In the genomic region with DNA sequence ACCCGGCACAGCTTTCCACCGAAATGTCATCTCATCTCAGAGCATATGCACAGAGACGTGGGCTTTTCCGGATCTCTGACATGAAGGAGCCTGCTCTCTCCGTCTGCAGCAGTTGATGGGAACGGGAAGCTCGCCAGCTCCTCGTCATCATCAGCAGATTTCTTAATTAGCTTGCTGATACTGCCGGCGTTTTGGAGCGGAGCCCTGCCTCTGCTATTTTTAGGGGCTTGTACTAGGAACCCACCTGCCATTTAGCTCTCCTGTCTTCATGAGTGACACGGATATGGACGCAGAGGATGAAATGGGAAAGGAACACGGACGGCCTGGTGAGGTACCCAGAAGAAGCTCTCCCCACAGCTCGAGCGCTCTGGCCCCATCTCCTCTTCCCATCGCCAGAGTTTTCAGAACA, we compare ENCODE assay signal across 10 mouse cellular contexts. TPM values are rescaled to one million over a fixed set of nuclear protein-coding genes. Genes with fewer than 3 reads are reported as not detected.
DNase-seq lines count a peak whose midpoint lies in the region; ATAC-seq and TF ChIP-seq lines count a peak whose summit lies in the region.
"Had no signal": no experiment of that assay in that cellular context is flagged by ENCODE, and none has a peak within 500 bp of the region (broad histone marks: within the 10 kb centered on the region; RNA-seq: fewer than 3 reads in every experiment).

No protein-coding gene starts in this region.

- no peaks in the 10 kb centered on the region for H3K36me3 ChIP-seq in hindbrain, postnatal 0 days (ENCODE audit: insufficient read depth, low read length)
- H3K36me3 ChIP-seq in hindbrain, embryonic 10.5 days: no peaks in the 10 kb centered on the region
- H3K36me3 ChIP-seq: limb, embryonic 13.5 days had no signal

- peaks cover 4% of the 10 kb centered on the region; the same call in 1 of the 2 replicates for H3K4me1 ChIP-seq in hindbrain, postnatal 0 days (ENCODE audit: insufficient read depth, low read length)
- peaks cover 9% of the 10 kb centered on the region; the same call in 1 of the 2 replicates for H3K4me1 ChIP-seq in hindbrain, embryonic 10.5 days (replicated peaks)

- H3K27me3 ChIP-seq in hindbrain, postnatal 0 days (ENCODE audit: insufficient read depth, low read length): no peaks in the 10 kb centered on the region
- H3K27me3 ChIP-seq in hindbrain, embryonic 10.5 days (ENCODE audit: insufficient read depth, poor library complexity, severe bottlenecking): no peaks in the 10 kb centered on the region
- H3K27me3 ChIP-seq: limb, embryonic 13.5 days had no signal

- no peaks in the 10 kb centered on the region for H3K9me3 ChIP-seq in hindbrain, postnatal 0 days (ENCODE audit: low read length)
- H3K9me3 ChIP-seq in hindbrain, embryonic 10.5 days: no peaks in the 10 kb centered on the region
- H3K9me3 ChIP-seq: limb, embryonic 13.5 days had no signal

- H3K4me3 ChIP-seq in hindbrain, postnatal 0 days (ENCODE audit: low read length): peak overlapping the region; percentile 18
- H3K4me3 ChIP-seq in hindbrain, embryonic 10.5 days: no peak overlapping the region
- H3K4me3 ChIP-seq: limb, embryonic 13.5 days had no signal

- ATAC-seq in hindbrain, postnatal 0 days: no peak
- no peak for ATAC-seq in erythroblast, adult 5-6 weeks (replicated peaks; ENCODE audit: low FRiP score, poor library complexity, severe bottlenecking)

- no peak overlapping the region for H3K27ac ChIP-seq in hindbrain, postnatal 0 days
- no peak overlapping the region for H3K27ac ChIP-seq in hindbrain, embryonic 10.5 days
- H3K27ac ChIP-seq: limb, embryonic 13.5 days had no signal

- H3K4me2 ChIP-seq in hindbrain, postnatal 0 days (ENCODE audit: low read depth, low read length): peak overlapping the region; percentile 46
- H3K4me2 ChIP-seq: limb, embryonic 13.5 days had no signal

- H3K9ac ChIP-seq in hindbrain, postnatal 0 days (replicated peaks; ENCODE audit: low read length): no peak overlapping the region
- H3K9ac ChIP-seq: limb, embryonic 13.5 days had no signal

- TF ChIP-seq CTCF in hindbrain, postnatal 0 days (IDR thresholded peaks at IDR 0.05; ENCODE audit: low read depth): no peak

- peak; percentile 77 for DNase-seq in hindbrain, postnatal 0 days (ENCODE audit: low spot score)
- DNase-seq in hindbrain, embryonic 10.5 days (ENCODE audit: low spot score): no peak
- DNase-seq in cerebellum, postnatal 25 days: peak; percentile 65 to 78
- DNase-seq in layer of hippocampus, adult 18-20 months (ENCODE audit: low spot score in 2 of 2): peak; percentile 83 to 90
- DNase-seq in right cerebral cortex, adult 2 months (ENCODE audit: low spot score in 2 of 2): peak; percentile 77 to 78
- no peak for DNase-seq in adrenal gland, postnatal 14 days
- DNase-seq in thymus, postnatal 4 days: no peak

- 50% methylated on average over 18 of the region's 18 CpGs for WGBS in hindbrain, postnatal 0 days
- 91% methylated on average over 18 of the region's 18 CpGs for WGBS in hindbrain, embryonic 10.5 days

RNA-seq across cellular contexts. Expression of a gene that starts 14.1 kb away (rescaled TPM):
- total RNA-seq in hindbrain, postnatal 0 days (2014; rRNA removed): 1.8 and 2.6 TPM in 2 replicates
- polyA plus RNA-seq in hindbrain, postnatal 0 days (2015; fragmentation: Nextera tagmentation; extraction: Ambion mirVana): 0.67 and 0.68 TPM in 2 replicates
- 0.29 and 0.37 TPM in 2 replicates for polyA plus RNA-seq in hindbrain, embryonic 10.5 days (2016; fragmentation: Nextera tagmentation; extraction: Ambion mirVana)
- total RNA-seq in layer of hippocampus, adult 18-20 months (2021): 1 to 10 TPM in 1 of 2 experiments, under 1 TPM in 1; 0.76 to 1.3 TPM
- 0.30 TPM in 1 of 2 replicates, not detected in the other for total RNA-seq in adrenal gland, postnatal 14 days (2021)
- not detected in 2 replicates for total RNA-seq in erythroblast, adult 5-6 weeks (2015; ENCODE audit: low replicate concordance)
- 0.26 TPM in 1 of 2 replicates, not detected in the other for total RNA-seq in erythroblast, adult 5-6 weeks (2017; ENCODE audit: low replicate concordance)
- polyA plus RNA-seq: embryonic facial prominence, embryonic 11.5 days had no signal

Comparison
In these comparisons a context has a peak if more than half of its experiments do, and no peak if none do; other contexts are left out.
1. DNase-seq: peak in hindbrain, postnatal 0 days (single experiment), cerebellum, postnatal 25 days (2 of 2), layer of hippocampus, adult 18-20 months (2 of 2) and right cerebral cortex, adult 2 months (2 of 2); none in hindbrain, embryonic 10.5 days (single experiment), adrenal gland, postnatal 14 days (single experiment) and thymus, postnatal 4 days (single experiment).